Mouse (Mus musculus): ENCODE measurements around the gene Src.

- no peak for TF ChIP-seq CTCF (IDR thresholded peaks at IDR 0.05; ENCODE audit: low read depth)
- no peak for TF ChIP-seq EP300 (IDR thresholded peaks at IDR 0.05; ENCODE audit: low read depth)
Measured at GRCm38 (mm10) chr2:157397376-157397775, 20.9 kb upstream of the Src start.
